Mouse (Mus musculus) neural tube, embryonic 15.5 days (tissue): ENCODE results near the gene Tle4. TPM values are rescaled to one million over a fixed set of nuclear protein-coding genes. Genes with fewer than 3 reads are reported as not detected.
A peak's percentile ranks its signal among the peaks of the same experiment; 100 is the strongest.

Experiments used
- ATAC-seq: fragments of 200-750 bp; cut with Nextera tagmentation; 2 replicates; pipeline ENCODE4 v1.8.0; 2017; ENCODE audit warnings: mild to moderate bottlenecking, moderate TSS enrichment, moderate library complexity; ENCODE audit not compliant: low FRiP score
- H3K27ac ChIP-seq: fragments of 300-500 bp; sonication (generic); replicated peaks from 2 replicates; pipeline ENCODE4 v1.5.1; 2015; ENCODE audit warnings: mild to moderate bottlenecking, inconsistent platforms
- H3K27me3 ChIP-seq: fragments of 300-500 bp; sonication (generic); replicated peaks from 2 replicates; pipeline ENCODE4 v1.6.1; 2015; ENCODE audit warnings: inconsistent platforms
- H3K36me3 ChIP-seq: fragments of 300-500 bp; sonication (generic); 2 replicates; pipeline ENCODE4 v1.6.1; 2015; ENCODE audit warnings: inconsistent platforms
- H3K4me1 ChIP-seq: fragments of 300-500 bp; sonication (generic); 2 replicates; pipeline ENCODE4 v1.6.1; 2015; ENCODE audit warnings: inconsistent platforms
- H3K4me2 ChIP-seq: fragments of 300-500 bp; sonication (generic); 2 replicates; pipeline ENCODE4 v1.6.1; 2015; ENCODE audit warnings: inconsistent platforms, mild to moderate bottlenecking, moderate library complexity
- H3K4me3 ChIP-seq: fragments of 300-500 bp; sonication (generic); replicated peaks from 2 replicates; pipeline ENCODE4 v1.5.1; 2015; ENCODE audit warnings: mild to moderate bottlenecking, inconsistent platforms
- H3K9ac ChIP-seq: fragments of 300-500 bp; sonication (generic); replicated peaks from 2 replicates; pipeline ENCODE4 v1.6.1; 2015; ENCODE audit warnings: mild to moderate bottlenecking, inconsistent platforms
- H3K9me3 ChIP-seq: fragments of 300-500 bp; sonication (generic); replicated peaks from 2 replicates; pipeline ENCODE4 v1.6.1; 2016; ENCODE audit warnings: inconsistent platforms
- WGBS: fragments of 180-500 bp; shearing (Covaris S2); methylation state at CpG from one replicate; pipeline ENCODE4 v1.1.7; 2015; ENCODE audit warnings: mixed read lengths; 5-methylcytosine and 5-hydroxymethylcytosine counted together
- polyA plus RNA-seq: library from polyadenylated mRNA; unstranded; fragments of >200 nt; fragmentation: Nextera tagmentation; extraction: Ambion mirVana; gene quantifications from 2 replicates; pipeline ENCODE4 v1.2.1, GENCODE M21; 2015

Gene Tle4
- polyA plus RNA-seq, 1 experiment from 2014 or later, result 24.3 TPM

DNA sequence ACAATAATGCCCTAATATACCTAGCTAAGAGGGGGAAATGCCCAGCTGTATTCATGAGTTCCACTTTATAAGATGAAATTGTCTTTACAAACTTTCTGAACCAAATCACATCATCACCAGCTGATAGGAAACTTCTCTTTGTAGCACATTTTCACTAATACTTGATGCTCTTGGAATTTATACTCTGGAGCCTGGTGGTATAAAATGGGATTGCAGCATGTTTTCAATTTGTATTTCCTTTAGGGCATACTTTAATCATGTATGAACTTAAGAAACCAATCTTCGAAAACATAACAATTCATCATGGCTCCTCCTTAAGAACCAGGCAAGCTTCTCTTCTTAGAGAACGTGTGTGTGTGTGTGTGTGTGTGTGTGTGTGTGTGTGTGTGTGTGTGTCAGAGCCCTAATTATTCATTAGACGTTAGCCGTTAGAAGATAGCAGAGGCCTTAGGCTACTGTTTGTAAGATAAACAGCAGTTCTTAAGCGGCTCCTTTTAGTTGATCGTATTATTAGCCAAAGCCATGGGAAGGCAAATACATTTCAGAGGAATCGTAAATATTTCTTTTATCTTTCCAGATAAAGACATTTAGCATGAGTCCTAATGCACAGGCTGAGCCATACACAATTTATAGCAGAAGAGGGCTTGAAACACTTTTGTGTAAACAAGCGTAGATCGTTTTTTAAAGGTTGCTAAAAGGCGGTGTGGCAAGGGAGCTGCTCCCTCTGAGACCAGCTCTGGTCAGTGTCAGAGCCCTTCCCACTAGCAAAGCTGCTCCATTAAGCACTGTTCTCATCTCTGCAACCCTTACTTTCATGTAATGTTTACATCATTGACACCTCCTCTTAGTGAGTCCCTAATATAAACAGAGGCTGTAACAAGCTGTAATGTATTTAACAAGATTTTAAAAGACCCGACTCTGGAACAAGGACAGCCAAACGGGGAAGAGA, 173.6 kb downstream of the Tle4 start:
- WGBS, result 35% methylated on average over 12 of the region's 12 CpGs
- H3K4me3 ChIP-seq, result no peak overlapping the region
- H3K9me3 ChIP-seq, result no peaks in the 10 kb centered on the region
- H3K4me2 ChIP-seq, result no peak overlapping the region
- no peak overlapping the region for H3K27ac ChIP-seq
- H3K9ac ChIP-seq, result no peak overlapping the region
- ATAC-seq, result no peak
- H3K27me3 ChIP-seq, result no peaks in the 10 kb centered on the region
- H3K36me3 ChIP-seq, result no peaks in the 10 kb centered on the region
- peaks cover 7% of the 10 kb centered on the region; the same call in 1 of the 2 replicates for H3K4me1 ChIP-seq

DNA sequence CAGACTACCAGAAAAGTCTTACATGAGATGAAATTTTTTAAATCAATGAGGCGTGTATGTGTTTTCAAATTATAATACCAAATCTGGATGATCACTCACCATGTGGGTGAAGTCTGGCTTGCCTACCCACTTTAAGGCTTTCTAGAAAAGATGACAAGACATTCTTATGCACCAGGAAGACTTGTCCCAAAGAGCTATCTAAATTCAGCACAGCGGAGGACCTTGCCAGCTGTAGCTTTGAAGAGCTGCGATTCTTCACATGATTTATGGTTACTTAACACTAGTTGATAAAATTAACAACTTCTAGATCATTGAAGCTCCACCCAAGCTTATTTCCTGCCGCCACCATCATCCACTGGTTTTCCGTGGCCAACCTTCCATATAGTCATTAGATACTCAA, 176.2 kb downstream of the Tle4 start:
- Histone ChIP-seq H3K4me1 (peaks cover 3% of the 10 kb centered on the region; the same call in 1 of the 2 replicates), H3K27ac (no peak overlapping the region), H3K4me3 (no peak overlapping the region), H3K36me3 (no peaks in the 10 kb centered on the region), H3K9me3 (no peaks in the 10 kb centered on the region), H3K9ac (no peak overlapping the region), H3K27me3 (no peaks in the 10 kb centered on the region), H3K4me2 (no peak overlapping the region)
- no peak for ATAC-seq
- WGBS, result 87% methylated on average over 5 of the region's 5 CpGs

DNA sequence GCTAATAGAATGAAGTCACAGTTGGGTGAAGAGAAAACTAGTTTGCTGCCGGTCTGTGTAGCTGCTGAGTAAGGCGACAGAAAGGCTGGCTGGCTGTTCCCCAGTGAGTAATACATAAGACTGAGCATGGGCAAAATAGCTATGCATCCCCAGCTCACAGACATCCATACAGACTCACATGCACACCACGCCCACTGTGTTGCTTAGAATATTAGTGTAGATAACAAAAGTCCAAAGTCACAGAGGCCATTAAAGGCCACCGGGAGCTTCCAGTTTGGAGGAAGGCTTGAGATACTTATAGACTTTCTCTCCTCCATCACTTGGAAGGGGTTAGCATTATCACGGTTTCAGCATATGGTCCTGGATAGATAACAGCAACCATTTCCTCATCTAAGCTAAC, 178.0 kb downstream of the Tle4 start:
- Histone ChIP-seq H3K27me3 (no peaks in the 10 kb centered on the region), H3K4me3 (no peak overlapping the region), H3K9ac (no peak overlapping the region), H3K9me3 (no peaks in the 10 kb centered on the region), H3K4me1 (0 out of 2 replicates have a peak, but pooled peaks cover 2% of the 10 kb centered on the region), H3K27ac (no peak overlapping the region), H3K4me2 (no peak overlapping the region), H3K36me3 (no peaks in the 10 kb centered on the region)
- ATAC-seq, result no peak
- 70% methylated on average over 5 of the region's 5 CpGs for WGBS

DNA sequence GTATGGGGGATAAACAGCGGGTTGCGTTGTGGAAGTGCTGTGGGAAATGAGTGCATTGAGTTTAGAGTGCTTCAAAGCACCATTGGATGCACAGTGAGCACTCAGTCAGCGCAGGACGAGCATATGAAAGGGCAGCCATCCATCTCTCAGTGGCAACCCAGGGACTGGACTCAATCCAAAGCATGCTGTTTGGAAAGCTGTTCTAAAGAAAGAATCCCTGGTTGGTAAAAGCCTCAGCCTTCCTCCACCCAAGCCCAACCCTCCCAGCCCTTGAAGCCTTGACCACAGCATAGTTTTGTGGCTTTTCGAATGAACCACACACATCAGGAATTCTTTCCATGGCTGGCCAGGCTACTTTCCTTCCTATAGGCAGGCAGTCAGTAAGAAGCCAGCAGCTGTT, 181.0 kb downstream of the Tle4 start:
- H3K9me3 ChIP-seq, result no peaks in the 10 kb centered on the region
- no peak overlapping the region for H3K9ac ChIP-seq
- no peak overlapping the region for H3K27ac ChIP-seq
- H3K27me3 ChIP-seq, result no peaks in the 10 kb centered on the region
- whole genome bisulfite sequencing, result 44% methylated on average over 5 of the region's 5 CpGs
- H3K4me2 ChIP-seq, result no peak overlapping the region
- no peak overlapping the region for H3K4me3 ChIP-seq
- H3K36me3 ChIP-seq, result no peaks in the 10 kb centered on the region
- no peaks in the 10 kb centered on the region for H3K4me1 ChIP-seq
- ATAC-seq, result peak; percentile 38; the same call in 1 of the 2 replicates

DNA sequence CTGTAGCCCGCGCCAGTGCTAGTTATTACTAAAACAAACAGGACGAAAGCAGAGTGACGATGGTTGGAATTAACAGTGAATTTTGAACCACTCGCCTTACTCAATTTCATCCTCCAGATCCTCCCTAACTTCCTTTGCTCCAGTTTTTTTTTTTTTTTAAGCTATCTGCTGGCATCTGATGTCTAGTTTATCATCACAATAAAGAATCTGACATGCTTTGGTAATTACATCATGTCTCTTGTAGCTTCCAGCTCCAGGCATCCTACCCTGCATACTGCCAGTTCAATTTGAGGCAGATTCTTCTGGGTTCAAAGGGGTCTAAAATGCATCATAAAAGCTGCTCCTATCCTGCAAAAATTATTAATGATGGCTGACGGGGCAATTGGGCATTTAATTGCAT, 181.9 kb downstream of the Tle4 start:
- Histone ChIP-seq H3K36me3 (no peaks in the 10 kb centered on the region), H3K4me3 (no peak overlapping the region), H3K9me3 (no peaks in the 10 kb centered on the region), H3K27ac (no peak overlapping the region), H3K9ac (no peak overlapping the region), H3K4me2 (no peak overlapping the region), H3K27me3 (no peaks in the 10 kb centered on the region), H3K4me1 (no peaks in the 10 kb centered on the region)
- 75% methylated on average over 6 of the region's 6 CpGs for WGBS
- ATAC-seq, result no peak

DNA sequence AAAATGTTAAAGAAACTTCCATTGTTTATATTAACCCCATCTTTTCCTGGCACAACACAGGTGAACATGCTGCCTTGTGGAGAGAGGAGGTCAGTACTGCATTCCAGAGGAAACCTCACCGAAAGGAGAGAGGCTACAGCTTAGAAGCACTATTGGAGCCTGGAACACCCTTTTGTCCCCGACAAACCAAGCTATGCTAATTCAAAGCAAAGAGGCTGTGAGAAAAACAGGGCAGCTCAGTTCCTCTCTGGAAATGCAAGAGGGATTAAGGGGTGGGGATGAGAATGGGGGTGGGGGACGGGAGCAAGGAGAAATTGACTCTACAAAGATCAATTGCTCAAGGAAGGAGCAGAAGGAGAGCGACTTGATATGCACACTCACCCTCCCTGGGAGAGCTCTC, 182.9 kb downstream of the Tle4 start:
- Histone ChIP-seq H3K4me1 (no peaks in the 10 kb centered on the region), H3K27ac (no peak overlapping the region), H3K9ac (no peak overlapping the region), H3K4me3 (no peak overlapping the region), H3K36me3 (no peaks in the 10 kb centered on the region), H3K27me3 (no peaks in the 10 kb centered on the region), H3K9me3 (no peaks in the 10 kb centered on the region), H3K4me2 (no peak overlapping the region)
- whole genome bisulfite sequencing, result 31% methylated on average over 4 of the region's 4 CpGs
- ATAC-seq, result no peak

DNA sequence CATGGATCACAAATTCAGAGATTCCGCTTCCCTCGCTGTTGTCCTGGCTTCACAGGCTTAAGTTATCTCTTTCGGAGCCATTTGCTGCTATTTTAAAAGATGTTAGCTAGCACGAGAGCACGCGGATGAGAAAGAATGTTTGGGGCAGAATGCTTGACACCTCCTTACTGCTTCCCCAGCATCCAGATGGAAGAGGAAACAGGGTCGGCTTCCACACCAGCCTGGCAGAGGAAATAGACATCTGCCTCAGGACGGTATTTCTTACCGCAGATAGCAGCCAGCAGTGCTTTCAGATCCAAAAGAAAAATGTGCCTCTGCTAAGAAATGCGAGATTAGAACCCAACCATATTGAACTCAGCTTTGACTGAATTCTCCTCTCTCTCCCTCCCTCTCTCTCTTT, 191.2 kb downstream of the Tle4 start:
- no peak overlapping the region for H3K4me3 ChIP-seq
- no peaks in the 10 kb centered on the region for H3K27me3 ChIP-seq
- H3K27ac ChIP-seq, result no peak overlapping the region
- no peak for ATAC-seq
- H3K9ac ChIP-seq, result no peak overlapping the region
- H3K4me2 ChIP-seq, result no peak overlapping the region
- H3K4me1 ChIP-seq, result no peaks in the 10 kb centered on the region
- WGBS, result 78% methylated on average over 10 of the region's 10 CpGs
- no peaks in the 10 kb centered on the region for H3K36me3 ChIP-seq
- H3K9me3 ChIP-seq, result no peaks in the 10 kb centered on the region
